Mouse (Mus musculus) embryonic stem cell, embryonic (primary cell): ENCODE results near the gene Vrtn.

Source experiments
- CTCF ChIA-PET, 4 experiments: fragments of 300-600 bp in 2 of 4; fragments of 350-600 bp in 2 of 4; sonication (Branson Sonifier 250); formaldehyde crosslinking; loops; one replicate each; lab custom pipeline; 2022; ENCODE audit warnings: inconsistent platforms in 2 of 4; lab: Charles Lee
- POLR2A ChIA-PET, 4 experiments: fragments of 300-600 bp in 2 of 4; fragments of 350-600 bp in 2 of 4; sonication (Branson Sonifier 250); formaldehyde crosslinking; loops; one replicate each; lab custom pipeline; 2022; ENCODE audit warnings: antibody characterized with exemption in 4 of 4, inconsistent platforms in 1 of 4; lab: Charles Lee

The Vrtn gene

GRCm38 (mm10) chr12:84653912-84654311 lies 13.1 kb downstream of the Vrtn start:
- POLR2A ChIA-PET, result interaction anchor here in 3 of 4 experiments (0.7 to 2.1 kb wide), 22 partner anchors 9 to 221 kb away, joined by 3 to 9 read pairs (median 3); partner anchors contain the start of genes Aldh6a1 (in 1 of the 3), Isca2 (in 1 of the 3), Lin52 (in 1 of the 3) and Npc2 (in 1 of the 3)
- CTCF ChIA-PET, result interaction anchor here (0.5 to 2.3 kb wide), 105 partner anchors 8 to 746 kb away, joined by 3 to 31 read pairs (median 4); partner anchors contain the start of genes Vrtn (in 4 of the 4), Ltbp2 (in 3 of the 4), Syndig1l (in 2 of the 4) and Vsx2 (in 2 of the 4)

GRCm38 (mm10) chr12:84670555-84670954 lies 29.7 kb downstream of the Vrtn start:
- POLR2A ChIA-PET, result interaction anchor here in 3 of 4 experiments (0.6 to 2.4 kb wide), 16 partner anchors 16 to 952 kb away, joined by 3 to 15 read pairs (median 3); partner anchors contain the start of gene Syndig1l (in 2 of the 3)
- CTCF ChIA-PET, result interaction anchor here (0.5 to 4.6 kb wide), 65 partner anchors 9 to 616 kb away, joined by 3 to 41 read pairs (median 4); partner anchors contain the start of genes Ltbp2 (in 2 of the 4), Syndig1l (in 2 of the 4), Abcd4 (in 1 of the 4) and Isca2 (in 1 of the 4)

- CTCF ChIA-PET, result interaction anchor here (0.5 to 3.5 kb wide), 20 partner anchors 9 to 1887 kb away, joined by 3 to 41 read pairs (median 6); partner anchors contain the start of gene Ltbp2 (in 2 of the 4)
Observed at GRCm38 (mm10) chr12:84671646-84672045, 30.8 kb downstream of the Vrtn start.

DNA sequence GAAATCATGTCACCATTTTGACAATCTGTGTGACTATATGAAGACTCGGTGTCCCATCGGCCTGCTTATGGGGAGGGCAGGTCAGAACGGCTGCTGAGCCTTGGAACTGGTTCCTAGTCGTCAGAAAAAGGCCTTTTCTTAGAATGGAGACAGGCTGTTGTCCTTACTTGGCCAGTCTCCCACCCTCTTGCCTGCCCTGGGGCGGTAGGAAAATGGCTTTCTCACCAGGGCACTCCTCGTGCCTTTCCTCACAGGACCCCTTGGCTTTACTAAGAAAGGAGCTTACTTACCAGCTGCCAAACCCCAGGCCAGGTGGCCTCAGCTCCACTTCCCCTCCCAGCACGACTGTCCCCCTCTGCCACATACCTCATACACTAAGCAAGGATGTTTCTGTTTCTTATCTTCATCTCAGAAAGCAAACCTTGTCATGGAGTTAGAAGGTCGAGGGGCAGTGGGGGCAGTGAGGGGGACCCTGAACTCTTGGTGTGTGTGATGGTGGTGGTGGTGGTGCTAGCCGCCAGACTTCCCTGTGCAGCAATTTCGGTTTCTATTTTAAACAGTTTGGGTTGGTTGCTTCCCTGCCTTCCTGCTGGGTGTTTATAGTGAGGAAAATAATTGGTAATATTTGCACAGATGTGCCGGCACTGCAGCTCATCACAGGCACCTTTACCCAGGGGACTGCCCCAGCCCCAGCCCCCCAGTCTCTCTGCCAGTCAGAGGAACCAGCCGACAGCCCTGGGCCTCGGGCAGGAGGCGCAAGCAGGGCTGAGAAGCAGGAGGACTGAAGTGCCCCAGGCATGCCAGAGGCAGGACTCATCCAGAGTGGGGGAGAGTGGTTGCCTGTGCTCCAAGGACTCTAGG lies 34.1 kb downstream of the Vrtn start:
- CTCF ChIA-PET, result no interaction called here
- POLR2A ChIA-PET, result interaction anchor here in 1 of 4 experiments (0.6 kb wide), 1 partner anchor 25 kb away, joined by 3 read pairs; no protein-coding TSS in a partner anchor

More at GRCm38 (mm10) chr12:84671646-84672045, 30.8 kb downstream of the Vrtn start:
- POLR2A ChIA-PET, result interaction anchor here in 3 of 4 experiments (0.6 to 2.4 kb wide), 12 partner anchors 15 to 299 kb away, joined by 3 to 15 read pairs (median 4); partner anchors contain the start of genes Arel1 (in 1 of the 3), Fcf1 (in 1 of the 3), Syndig1l (in 1 of the 3) and Vrtn (in 1 of the 3)

DNA sequence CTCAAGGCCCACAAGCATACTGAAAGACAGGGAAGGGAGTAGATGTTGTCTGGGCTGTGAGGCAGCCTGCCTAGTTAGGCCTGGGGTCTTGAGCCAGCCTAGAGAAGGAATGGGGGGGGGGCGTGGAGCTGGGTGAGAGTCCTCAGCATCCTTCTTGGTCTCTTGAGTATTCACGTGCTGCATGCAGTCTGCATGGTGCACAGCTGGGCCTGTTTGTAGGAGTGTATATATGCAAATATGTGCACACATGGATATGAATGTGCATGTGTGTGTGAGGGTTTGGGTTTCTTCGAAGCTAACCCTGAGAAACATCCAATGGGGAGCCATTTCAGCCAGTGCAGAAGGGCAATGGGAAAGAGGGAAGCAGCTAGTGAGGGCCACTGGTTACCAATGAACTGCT lies 35.2 kb downstream of the Vrtn start:
- ChIA-PET CTCF (no interaction called here), POLR2A (interaction anchor here in 1 of 4 experiments (1.0 kb wide), 1 partner anchor 92 kb away, joined by 3 read pairs; no protein-coding TSS in a partner anchor)

DNA sequence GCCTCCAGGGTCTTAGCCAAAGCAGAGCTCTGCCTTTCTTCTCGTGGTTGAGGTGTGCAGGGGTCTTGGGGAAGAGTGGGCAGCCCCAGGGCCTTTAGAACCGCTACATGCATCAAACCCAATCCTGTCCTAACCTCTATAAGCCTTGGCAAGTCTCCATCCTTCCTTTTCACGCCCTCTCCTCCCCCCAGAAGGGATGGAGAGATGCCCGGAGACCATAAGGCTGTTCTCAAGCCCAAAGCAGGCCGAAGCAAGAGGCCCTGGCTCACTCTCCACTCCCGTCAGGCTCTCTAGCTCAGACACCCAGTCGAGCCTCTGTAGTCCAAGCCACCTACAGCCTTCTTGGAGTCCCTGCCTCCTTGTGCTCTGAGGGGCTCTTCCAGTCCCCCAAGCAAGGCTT lies 43.8 kb downstream of the Vrtn start:
- ChIA-PET POLR2A (interaction anchor here in 1 of 4 experiments (1.4 kb wide), 1 partner anchor 67 kb away, joined by 3 read pairs; the partner anchor contains the start of gene Abcd4), CTCF (no interaction called here)

DNA sequence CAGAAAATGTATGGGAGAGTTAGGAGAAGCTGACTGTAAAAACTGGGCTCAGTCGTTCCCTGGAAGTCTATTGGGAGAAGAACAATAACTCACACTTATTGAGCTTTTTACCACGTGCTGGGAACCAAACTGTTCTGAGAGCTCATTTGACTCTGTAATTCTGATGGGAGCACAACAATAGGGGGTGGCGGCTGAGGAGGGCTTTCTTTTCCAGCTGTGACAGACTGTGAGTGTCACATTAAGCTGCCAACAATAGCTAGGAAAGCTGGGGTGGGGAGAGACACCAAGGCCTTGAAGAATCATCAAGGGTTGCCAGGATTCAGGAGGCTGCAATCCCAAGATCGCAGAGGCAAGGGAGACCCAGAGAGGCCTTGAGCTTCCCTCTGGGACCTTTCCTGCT lies 45.4 kb downstream of the Vrtn start:
- ChIA-PET CTCF (interaction anchor here in 3 of 4 experiments (0.6 to 2.6 kb wide), 10 partner anchors 16 to 191 kb away, joined by 3 to 12 read pairs (median 4); partner anchors contain the start of gene Ltbp2 (in 1 of the 3)), POLR2A (interaction anchor here in 3 of 4 experiments (0.6 to 3.9 kb wide), 12 partner anchors 10 to 812 kb away, joined by 3 to 12 read pairs (median 4); partner anchors contain the start of genes Isca2 (in 2 of the 3), Npc2 (in 2 of the 3) and Syndig1l (in 2 of the 3))

DNA sequence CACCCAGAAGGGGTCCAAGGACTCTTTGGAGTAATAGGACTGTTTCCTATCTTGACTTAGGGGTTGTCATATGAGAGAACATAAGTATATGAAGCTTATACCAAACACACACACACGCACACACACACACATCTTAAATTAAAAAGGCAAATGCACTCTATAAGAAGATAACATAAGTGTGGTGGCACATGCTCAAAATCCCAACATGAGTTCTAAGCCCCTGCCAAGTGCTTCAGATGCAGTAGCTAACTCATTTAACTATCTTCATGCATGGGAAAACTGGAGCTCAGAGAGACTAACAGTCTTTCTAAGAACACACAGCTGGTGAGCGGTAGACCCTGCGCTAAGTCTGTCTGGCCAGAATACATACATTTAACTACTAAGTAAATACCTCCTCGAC lies 46.7 kb downstream of the Vrtn start:
- CTCF ChIA-PET, result interaction anchor here in 3 of 4 experiments (0.7 to 2.6 kb wide), 7 partner anchors 17 to 96 kb away, joined by 4 to 12 read pairs (median 10); no protein-coding TSS in a partner anchor
- POLR2A ChIA-PET, result interaction anchor here in 2 of 4 experiments (1.0 to 3.9 kb wide), 7 partner anchors 9 to 464 kb away, joined by 3 to 12 read pairs (median 4); partner anchors contain the start of genes Syndig1l (in 2 of the 2) and Rps6kl1 (in 1 of the 2)

DNA sequence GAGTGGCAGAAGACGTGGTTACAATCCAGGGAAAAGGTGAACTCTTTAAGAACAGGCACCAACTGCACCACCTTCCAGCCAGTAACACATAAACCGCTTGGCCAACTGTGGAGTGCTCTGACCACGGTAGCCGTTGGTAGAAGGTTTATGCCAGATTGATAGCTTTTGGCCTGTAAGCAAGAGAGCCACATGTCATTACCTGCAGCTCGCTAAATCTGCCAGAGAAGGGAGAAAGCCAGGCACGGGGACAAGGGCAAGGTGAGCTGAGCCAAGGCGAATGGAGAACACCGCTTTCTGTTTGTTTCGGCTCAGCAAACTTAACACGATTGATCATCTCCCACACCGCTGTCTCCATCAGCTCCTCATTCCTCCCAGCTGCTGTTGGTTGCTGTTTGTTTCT lies 48.2 kb downstream of the Vrtn start:
- CTCF ChIA-PET, result interaction anchor here in 3 of 4 experiments (0.6 to 2.3 kb wide), 4 partner anchors 18 to 393 kb away, joined by 3 to 8 read pairs (median 4); no protein-coding TSS in a partner anchor
- POLR2A ChIA-PET, result interaction anchor here in 2 of 4 experiments (0.8 to 3.9 kb wide), 2 partner anchors 9 to 75 kb away, joined by 3 to 12 read pairs; partner anchors contain the start of gene Syndig1l (in 1 of the 2)

- ChIA-PET POLR2A (interaction anchor here in 2 of 4 experiments (0.6 to 1.3 kb wide), 5 partner anchors 11 to 1346 kb away, joined by 3 to 5 read pairs (median 3); no protein-coding TSS in a partner anchor), CTCF (interaction anchor here (0.5 to 1.9 kb wide), 7 partner anchors 15 to 63 kb away, joined by 3 to 8 read pairs (median 4); no protein-coding TSS in a partner anchor)
Observed at GRCm38 (mm10) chr12:84691347-84691746, 50.5 kb downstream of the Vrtn start.

GRCm38 (mm10) chr12:84692141-84692540 lies 51.3 kb downstream of the Vrtn start:
- ChIA-PET CTCF (interaction anchor here in 2 of 4 experiments (0.7 to 0.9 kb wide), 2 partner anchors 38 to 59 kb away, joined by 3 to 5 read pairs; no protein-coding TSS in a partner anchor), POLR2A (interaction anchor here in 2 of 4 experiments (0.5 to 1.3 kb wide), 7 partner anchors 10 to 1346 kb away, joined by 3 to 5 read pairs (median 3); partner anchors contain the start of gene Ltbp2 (in 1 of the 2))

GRCm38 (mm10) chr12:84698319-84699081 lies 57.7 kb downstream of the Vrtn start, which contains the start of gene Syndig1l:
Gene Syndig1l, minus strand, starts transcription at chr12:84698831.
- ChIA-PET CTCF (interaction anchor here (0.5 to 2.0 kb wide), 15 partner anchors 11 to 1720 kb away, joined by 3 to 20 read pairs (median 4); partner anchors contain the start of gene Ltbp2 (in 1 of the 4)), POLR2A (interaction anchor here (0.6 to 2.3 kb wide), 23 partner anchors 9 to 209 kb away, joined by 3 to 12 read pairs (median 4); partner anchors contain the start of genes Isca2 (in 2 of the 4) and Npc2 (in 2 of the 4))
